Mouse (Mus musculus) CD4-positive helper T cell, adult 2 months (primary cell): ENCODE results near the gene Spaar.

ENCODE experiments used
- DNase-seq: peaks from one replicate; pipeline ENCODE4 v3.0.0-alpha.2; 2012; ENCODE audit warnings: low read depth, missing footprints, low spot score

The Spaar gene

DNA sequence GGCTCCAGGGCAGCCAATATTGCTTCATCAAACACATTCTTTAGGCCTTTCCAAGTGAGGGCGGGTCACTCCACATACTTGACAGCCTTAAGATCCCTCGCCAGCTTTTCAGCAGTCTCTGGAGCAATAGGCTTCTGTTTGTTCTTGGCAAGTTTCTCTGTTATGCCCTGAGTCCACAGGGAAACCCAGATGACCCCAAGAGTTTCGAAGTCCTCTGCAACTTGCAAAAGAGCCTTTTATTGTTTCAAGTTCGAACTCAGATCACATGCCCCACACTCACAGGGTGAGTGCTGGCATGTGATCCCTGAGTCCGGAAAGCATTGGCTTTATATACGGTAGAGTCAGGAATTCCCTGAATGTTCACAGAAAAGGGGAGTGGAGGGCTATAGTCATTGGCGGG is 69.1 kb downstream of the Spaar start:
- DNase-seq: no peak
